Mouse (Mus musculus) limb, embryonic 14.5 days (tissue): Measurements from ENCODE around the gene Fam102a. TPM values are rescaled to one million over a fixed set of nuclear protein-coding genes. Genes with fewer than 3 reads are reported as not detected.
A peak's percentile ranks its signal among the peaks of the same experiment; 100 is the strongest.

Experiments
- ATAC-seq: fragments of 200-750 bp; cut with Nextera tagmentation; 2 replicates; pipeline ENCODE4 v1.8.0; 2017; ENCODE audit warnings: low read depth, moderate number of reproducible peaks, moderate TSS enrichment; ENCODE audit not compliant: low FRiP score
- DNase-seq: peaks from one replicate; pipeline ENCODE4 v3.0.0-alpha.2; 2015; ENCODE audit warnings: low spot score
- H3K27ac ChIP-seq: fragments of 300-500 bp; sonication (generic); replicated peaks from 2 replicates; pipeline ENCODE4 v1.5.1; 2014; ENCODE audit warnings: low read depth, mild to moderate bottlenecking, low read length, moderate library complexity, mixed read lengths
- H3K27me3 ChIP-seq: fragments of 300-500 bp; sonication (generic); 2 replicates; pipeline ENCODE4 v1.6.1; 2014; ENCODE audit warnings: low read length, mixed read lengths; ENCODE audit not compliant: control insufficient read depth, insufficient read depth
- H3K36me3 ChIP-seq: fragments of 300-500 bp; sonication (generic); 2 replicates; pipeline ENCODE4 v1.6.1; 2014; ENCODE audit warnings: mild to moderate bottlenecking, low read length, moderate library complexity, mixed read lengths; ENCODE audit not compliant: control insufficient read depth, insufficient read depth
- H3K4me1 ChIP-seq: fragments of 300-500 bp; sonication (generic); 2 replicates; pipeline ENCODE4 v1.6.1; 2014; ENCODE audit warnings: antibody characterized with exemption, low read length, mixed read lengths; ENCODE audit not compliant: control insufficient read depth, insufficient read depth
- H3K4me2 ChIP-seq: fragments of 300-500 bp; sonication (generic); replicated peaks from 2 replicates; pipeline ENCODE4 v1.6.1; 2014; ENCODE audit warnings: low read depth, mild to moderate bottlenecking, low read length, moderate library complexity; ENCODE audit not compliant: severe bottlenecking
- H3K4me3 ChIP-seq: fragments of 300-500 bp; sonication (generic); replicated peaks from 2 replicates; pipeline ENCODE4 v1.5.1; 2014; ENCODE audit warnings: low read length
- H3K9ac ChIP-seq: fragments of 300-500 bp; sonication (generic); 2 replicates; pipeline ENCODE4 v1.6.1; 2014; ENCODE audit warnings: mild to moderate bottlenecking, low read depth, low read length, moderate library complexity; ENCODE audit not compliant: severe bottlenecking
- H3K9me3 ChIP-seq: fragments of 300-500 bp; sonication (generic); 2 replicates; pipeline ENCODE4 v1.6.1; 2016; ENCODE audit warnings: low read length; ENCODE audit not compliant: control insufficient read depth
- POLR2A ChIP-seq: fragments of 200-500 bp; IDR thresholded peaks from 2 replicates; pipeline ENCODE4 v1.8.0; 2012; ENCODE audit warnings: inconsistent platforms, mild to moderate bottlenecking, moderate library complexity, borderline replicate concordance; ENCODE audit not compliant: insufficient read depth, insufficient read length; ENCODE audit errors: extremely low read depth
- WGBS: fragments of 180-500 bp; shearing (Covaris S2); extraction: QIAGEN DNeasy Blood & Tissue Kit; methylation state at CpG from one replicate; pipeline ENCODE4 v1.1.7; 2014; 5-methylcytosine and 5-hydroxymethylcytosine counted together
- polyA plus RNA-seq, 2 experiments: library from polyadenylated mRNA; depleted of rRNA in 1 of 2; stranded (reverse) in 1 of 2; unstranded in 1 of 2; fragments of >200 nt; fragmentation: Nextera tagmentation in 1 of 2; extraction: Ambion mirVana in 1 of 2; gene quantifications; 2 replicates each; pipeline versions ENCODE4 v1.2.1 to v1.2.3; 2012 to 2014

The Fam102a gene
- polyA plus RNA-seq, 2 experiments: 15.3 to 17.2 TPM

GRCm38 (mm10) chr2:32582830-32583799 is 48.0 kb downstream of the Fam102a start:
- Histone ChIP-seq H3K4me1 (peaks cover 12% of the 10 kb centered on the region), H3K36me3 (no peaks in the 10 kb centered on the region), H3K27ac (no peak overlapping the region), H3K9me3 (no peaks in the 10 kb centered on the region), H3K4me3 (peak overlapping the region; percentile 27), H3K4me2 (peak overlapping the region; percentile 50), H3K9ac (no peak overlapping the region), H3K27me3 (no peaks in the 10 kb centered on the region)
- peak; percentile 69 for ATAC-seq
- peak; percentile 88 for DNase-seq
- no peak for TF ChIP-seq POLR2A
- 14% methylated on average over 37 of the region's 37 CpGs for WGBS

DNA sequence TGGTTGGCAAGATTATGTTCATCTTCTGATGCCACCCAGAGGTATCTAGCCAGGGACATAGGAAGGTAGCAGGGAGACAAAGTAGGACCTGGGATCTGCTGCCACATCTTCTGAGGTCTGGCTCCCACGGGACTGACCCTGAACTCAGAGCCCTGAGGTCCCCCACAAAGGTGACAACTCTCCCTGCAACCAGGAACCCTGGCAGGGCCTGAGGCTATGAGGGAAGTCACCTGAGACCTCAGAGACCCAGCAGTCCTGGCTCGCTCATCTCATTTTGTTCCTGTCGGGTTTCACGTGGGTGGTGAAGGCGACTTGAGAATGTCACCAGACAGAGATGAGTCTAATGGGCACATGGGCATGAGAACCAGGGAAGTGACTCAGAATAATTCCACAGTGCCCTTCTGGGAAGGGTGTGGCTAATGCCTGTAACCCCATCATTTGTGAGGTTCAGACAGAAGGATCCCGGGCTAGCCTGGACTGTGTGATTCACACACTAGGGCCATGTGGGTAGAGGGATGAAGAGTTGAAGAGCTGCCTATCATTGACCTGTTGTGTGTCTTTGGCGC is 50.1 kb downstream of the Fam102a start:
- ATAC-seq (no peak), DNase-seq (no peak)
- TF ChIP-seq POLR2A: no peak
- H3K4me3 ChIP-seq: no peak overlapping the region
- no peak overlapping the region for H3K27ac ChIP-seq
- H3K9me3 ChIP-seq: no peaks in the 10 kb centered on the region
- 82% methylated on average over 7 of the region's 7 CpGs for WGBS
- peaks cover 2% of the 10 kb centered on the region; the same call in 1 of the 2 replicates for H3K36me3 ChIP-seq
- no peak overlapping the region for H3K4me2 ChIP-seq
- no peaks in the 10 kb centered on the region for H3K27me3 ChIP-seq
- H3K9ac ChIP-seq: no peak overlapping the region
- peaks cover 23% of the 10 kb centered on the region for H3K4me1 ChIP-seq

- Histone ChIP-seq H3K36me3 (peaks cover 5% of the 10 kb centered on the region; the same call in 1 of the 2 replicates), H3K4me3 (peak within 1 kb of the TSS; percentile 52), H3K9ac (peak within 1 kb of the TSS; percentile 63), H3K4me2 (peak within 1 kb of the TSS; percentile 58), H3K4me1 (peaks cover 26% of the 10 kb centered on the region), H3K9me3 (no peaks in the 10 kb centered on the region), H3K27ac (0 out of 2 replicates have a peak within 1 kb of the TSS, but pooled peaks have one; percentile 6), H3K27me3 (no peaks in the 10 kb centered on the region)
- under 1% methylated on average over 28 of the region's 38 CpGs for WGBS
- DNase-seq (peak; percentile 95), ATAC-seq (peak; percentile 91)
- TF ChIP-seq POLR2A: 0 out of 2 replicates have a peak, but pooled peaks have one; percentile 74
Observed at GRCm38 (mm10) chr2:32586871-32587351, 51.8 kb downstream of the Fam102a start, which contains the start of gene St6galnac4. St6galnac4 (plus strand) TSS chr2:32587095.

- H3K9ac ChIP-seq: peak overlapping the region; percentile 63
- 11% methylated on average over 9 of the region's 9 CpGs for WGBS
- H3K9me3 ChIP-seq: no peaks in the 10 kb centered on the region
- H3K27ac ChIP-seq: 0 out of 2 replicates have a peak overlapping the region, but pooled peaks have one; percentile 6
- DNase-seq (no peak), ATAC-seq (no peak)
- peak overlapping the region; percentile 52 for H3K4me3 ChIP-seq
- H3K4me1 ChIP-seq: peaks cover 25% of the 10 kb centered on the region
- no peaks in the 10 kb centered on the region for H3K27me3 ChIP-seq
- H3K4me2 ChIP-seq: peak overlapping the region; percentile 58
- H3K36me3 ChIP-seq: peaks cover 9% of the 10 kb centered on the region; the same call in 1 of the 2 replicates
- no peak for TF ChIP-seq POLR2A
Observed at GRCm38 (mm10) chr2:32587731-32588321, 52.7 kb downstream of the Fam102a start.
